Mouse (Mus musculus): ENCODE measurements at regions not wholly inside any gene's neighbourhood (a gene's known extent, or its start where the extent isn't known, plus 50 kb on each side); places are given as distances from the start of the nearest gene placed in this dataset.

DNA sequence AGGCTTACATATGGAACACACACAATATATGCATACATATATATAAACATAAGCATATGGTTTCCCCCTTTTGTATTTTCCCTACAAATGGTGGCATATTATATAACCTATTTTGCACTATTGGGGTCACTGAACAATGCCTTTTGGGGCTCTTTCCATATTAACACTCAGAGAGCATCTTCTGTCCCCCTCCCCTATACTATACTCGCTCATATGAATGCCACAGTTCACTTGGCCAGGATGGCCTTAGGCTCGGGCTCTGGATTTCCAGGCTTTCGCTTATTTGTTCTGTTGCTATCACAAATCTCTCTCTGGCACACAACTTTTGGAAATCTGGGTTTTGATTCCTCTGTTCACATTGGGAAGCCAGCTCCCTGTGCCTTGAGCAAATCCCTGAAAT, 194.5 kb downstream of the Phlda1 start:
- H3K36me3 ChIP-seq (ENCODE audit: control insufficient read depth, insufficient read depth) = no peaks in the 10 kb centered on the region
- H3ac ChIP-seq (ENCODE audit: control insufficient read depth, insufficient read length, low read depth) = no peak overlapping the region
- H3K79me2 ChIP-seq (ENCODE audit: control insufficient read depth, insufficient read depth) = no peaks in the 10 kb centered on the region
- H3K27me3 ChIP-seq (ENCODE audit: control insufficient read depth, insufficient read depth, insufficient read length) = no peaks in the 10 kb centered on the region
- no peak overlapping the region for H3K4me3 ChIP-seq (ENCODE audit: insufficient read depth, poor library complexity, severe bottlenecking)
- H3K79me3 ChIP-seq (ENCODE audit: low read depth) = no peaks in the 10 kb centered on the region
- TF ChIP-seq CTCF (IDR thresholded peaks at IDR 0.05; ENCODE audit: control insufficient read depth, insufficient read depth, insufficient read length) (no peak), FOSL1 (IDR thresholded peaks at IDR 0.05; ENCODE audit: insufficient read depth, low read length, poor library complexity, severe bottlenecking) (no peak), MAX (IDR thresholded peaks at IDR 0.05) (no peak), CEBPB (IDR thresholded peaks at IDR 0.05; ENCODE audit: low read depth) (no peak), MYOG (IDR thresholded peaks at IDR 0.05; ENCODE audit: control insufficient read depth, extremely low read depth, insufficient read length) (no peak), MYOD1 (IDR thresholded peaks at IDR 0.05; ENCODE audit: control insufficient read depth, insufficient read length, low read depth) (no peak), USF1 (IDR thresholded peaks at IDR 0.05; ENCODE audit: low read depth) (no peak)

DNA sequence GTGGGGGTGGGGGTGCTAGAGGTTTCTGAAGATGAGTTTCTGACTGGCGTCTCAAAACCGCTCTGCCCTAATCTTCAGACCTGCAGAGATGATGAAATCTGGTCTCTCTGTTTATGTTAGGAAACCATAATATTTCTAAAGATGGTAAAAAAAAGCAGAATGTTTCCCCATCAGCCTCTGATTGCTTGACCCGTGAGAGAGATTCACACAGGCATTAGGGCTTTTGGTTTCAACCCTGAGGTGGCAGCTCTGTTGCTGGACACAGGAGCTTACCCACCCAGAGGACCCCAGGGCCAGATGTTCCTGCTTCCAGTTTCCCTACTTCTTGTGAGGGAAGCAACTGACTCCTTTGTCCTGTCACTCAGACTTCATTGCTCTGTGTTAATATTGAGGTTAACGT, 195.1 kb downstream of the Phlda1 start:
- H3K36me3 ChIP-seq (ENCODE audit: control insufficient read depth, insufficient read depth) = no peaks in the 10 kb centered on the region
- H3K79me3 ChIP-seq (ENCODE audit: low read depth) = no peaks in the 10 kb centered on the region
- TF ChIP-seq USF1 (IDR thresholded peaks at IDR 0.05; ENCODE audit: low read depth) (no peak), CTCF (IDR thresholded peaks at IDR 0.05; ENCODE audit: control insufficient read depth, insufficient read depth, insufficient read length) (no peak), CEBPB (IDR thresholded peaks at IDR 0.05; ENCODE audit: low read depth) (no peak), FOSL1 (IDR thresholded peaks at IDR 0.05; ENCODE audit: insufficient read depth, low read length, poor library complexity, severe bottlenecking) (no peak)
- H3K4me3 ChIP-seq (ENCODE audit: insufficient read depth, poor library complexity, severe bottlenecking) = no peak overlapping the region
- H3K27me3 ChIP-seq (ENCODE audit: control insufficient read depth, insufficient read depth, insufficient read length) = no peaks in the 10 kb centered on the region
- H3K79me2 ChIP-seq (ENCODE audit: control insufficient read depth, insufficient read depth) = no peaks in the 10 kb centered on the region
- H3ac ChIP-seq (ENCODE audit: control insufficient read depth, insufficient read length, low read depth) = no peak overlapping the region

DNA sequence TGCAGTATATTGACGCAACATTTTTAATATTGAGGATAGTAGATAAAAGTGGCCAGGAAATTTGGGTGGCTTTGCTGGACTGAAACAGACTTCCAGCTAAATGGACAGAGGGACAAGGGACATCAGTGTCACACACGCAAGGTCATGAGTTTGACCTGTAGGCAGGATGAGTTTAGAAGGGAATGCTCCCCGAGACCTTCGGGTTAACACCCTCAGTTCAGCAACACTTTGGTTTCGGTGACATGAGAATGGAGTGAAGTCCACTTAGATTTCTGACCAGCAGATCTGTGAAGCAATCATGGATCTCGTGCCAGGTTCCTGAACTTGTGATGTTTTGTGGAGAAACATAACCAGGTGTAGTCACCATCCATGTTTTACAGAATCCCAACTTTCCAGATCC, 196.3 kb downstream of the Phlda1 start:
- Histone ChIP-seq H3K79me2 (ENCODE audit: control insufficient read depth, insufficient read depth) (no peaks in the 10 kb centered on the region), H3K36me3 (ENCODE audit: control insufficient read depth, insufficient read depth) (no peaks in the 10 kb centered on the region), H3K4me3 (ENCODE audit: insufficient read depth, poor library complexity, severe bottlenecking) (no peak overlapping the region), H3K27me3 (ENCODE audit: control insufficient read depth, insufficient read depth, insufficient read length) (no peaks in the 10 kb centered on the region), H3ac (ENCODE audit: control insufficient read depth, insufficient read length, low read depth) (no peak overlapping the region), H3K79me3 (ENCODE audit: low read depth) (no peaks in the 10 kb centered on the region)
- no peak for TF ChIP-seq CTCF (IDR thresholded peaks at IDR 0.05; ENCODE audit: control insufficient read depth, insufficient read depth, insufficient read length)
- TF ChIP-seq CEBPB (IDR thresholded peaks at IDR 0.05; ENCODE audit: low read depth) = no peak
- no peak for TF ChIP-seq FOSL1 (IDR thresholded peaks at IDR 0.05; ENCODE audit: insufficient read depth, low read length, poor library complexity, severe bottlenecking)
- no peak for TF ChIP-seq MYOG (IDR thresholded peaks at IDR 0.05; ENCODE audit: control insufficient read depth, extremely low read depth, insufficient read length)
- no peak for TF ChIP-seq MYOD1 (IDR thresholded peaks at IDR 0.05; ENCODE audit: control insufficient read depth, insufficient read length, low read depth)
- TF ChIP-seq MAX (IDR thresholded peaks at IDR 0.05) = no peak
- no peak for TF ChIP-seq USF1 (IDR thresholded peaks at IDR 0.05; ENCODE audit: low read depth)

GRCm38 (mm10) chr10:111703447-111703846, 197.4 kb downstream of the Phlda1 start:
- no peak overlapping the region for H3K4me3 ChIP-seq (ENCODE audit: insufficient read depth, poor library complexity, severe bottlenecking)
- TF ChIP-seq CEBPB (IDR thresholded peaks at IDR 0.05; ENCODE audit: low read depth) (no peak), MYOD1 (IDR thresholded peaks at IDR 0.05; ENCODE audit: control insufficient read depth, insufficient read length, low read depth) (no peak), CTCF (IDR thresholded peaks at IDR 0.05; ENCODE audit: control insufficient read depth, insufficient read depth, insufficient read length) (no peak), FOSL1 (IDR thresholded peaks at IDR 0.05; ENCODE audit: insufficient read depth, low read length, poor library complexity, severe bottlenecking) (no peak), MYOG (IDR thresholded peaks at IDR 0.05; ENCODE audit: control insufficient read depth, extremely low read depth, insufficient read length) (no peak), USF1 (IDR thresholded peaks at IDR 0.05; ENCODE audit: low read depth) (no peak)
- H3K79me2 ChIP-seq (ENCODE audit: control insufficient read depth, insufficient read depth) = no peaks in the 10 kb centered on the region
- no peaks in the 10 kb centered on the region for H3K79me3 ChIP-seq (ENCODE audit: low read depth)
- no peak overlapping the region for H3ac ChIP-seq (ENCODE audit: control insufficient read depth, insufficient read length, low read depth)
- no peaks in the 10 kb centered on the region for H3K27me3 ChIP-seq (ENCODE audit: control insufficient read depth, insufficient read depth, insufficient read length)
- H3K36me3 ChIP-seq (ENCODE audit: control insufficient read depth, insufficient read depth) = no peaks in the 10 kb centered on the region

- TF ChIP-seq MYOD1 (IDR thresholded peaks at IDR 0.05; ENCODE audit: control insufficient read depth, insufficient read length, low read depth) = no peak
- TF ChIP-seq FOSL1 (IDR thresholded peaks at IDR 0.05; ENCODE audit: insufficient read depth, low read length, poor library complexity, severe bottlenecking) = no peak
- TF ChIP-seq CEBPB (IDR thresholded peaks at IDR 0.05; ENCODE audit: low read depth) = no peak
- TF ChIP-seq CTCF (IDR thresholded peaks at IDR 0.05; ENCODE audit: control insufficient read depth, insufficient read depth, insufficient read length) = no peak
- no peak for TF ChIP-seq MAX (IDR thresholded peaks at IDR 0.05)
- TF ChIP-seq USF1 (IDR thresholded peaks at IDR 0.05; ENCODE audit: low read depth) = no peak
- no peak for TF ChIP-seq MYOG (IDR thresholded peaks at IDR 0.05; ENCODE audit: control insufficient read depth, extremely low read depth, insufficient read length)
- H3K79me2 ChIP-seq (ENCODE audit: control insufficient read depth, insufficient read depth) = no peaks in the 10 kb centered on the region
- no peaks in the 10 kb centered on the region for H3K27me3 ChIP-seq (ENCODE audit: control insufficient read depth, insufficient read depth, insufficient read length)
- H3ac ChIP-seq (ENCODE audit: control insufficient read depth, insufficient read length, low read depth) = no peak overlapping the region
- H3K4me3 ChIP-seq (ENCODE audit: insufficient read depth, poor library complexity, severe bottlenecking) = no peak overlapping the region
- H3K36me3 ChIP-seq (ENCODE audit: control insufficient read depth, insufficient read depth) = no peaks in the 10 kb centered on the region
- no peaks in the 10 kb centered on the region for H3K79me3 ChIP-seq (ENCODE audit: low read depth)
These were observed 205.5 kb downstream of the Phlda1 start for GRCm38 (mm10) chr10:111711519-111712113.

DNA sequence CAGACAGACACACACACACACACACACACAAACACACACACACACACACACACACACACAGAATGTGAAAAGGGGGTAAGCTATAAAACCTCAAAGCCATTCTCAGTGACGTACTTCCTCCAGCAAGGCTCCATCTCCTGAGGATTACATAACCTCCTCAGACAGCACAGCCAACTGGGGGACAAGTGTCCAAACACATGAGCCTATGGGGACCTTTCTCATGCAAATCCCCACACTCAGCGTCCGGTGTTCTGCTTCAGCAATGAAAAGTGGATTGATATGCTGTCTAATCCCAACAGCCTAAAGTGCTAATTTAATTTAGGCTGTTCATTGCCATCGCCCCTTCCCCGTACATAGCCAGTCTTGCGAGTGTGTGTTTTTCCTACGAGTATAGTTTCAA, 206.9 kb downstream of the Phlda1 start:
- Histone ChIP-seq H3K79me3 (ENCODE audit: low read depth) (no peaks in the 10 kb centered on the region), H3K36me3 (ENCODE audit: control insufficient read depth, insufficient read depth) (no peaks in the 10 kb centered on the region), H3K27me3 (ENCODE audit: control insufficient read depth, insufficient read depth, insufficient read length) (no peaks in the 10 kb centered on the region), H3K4me3 (ENCODE audit: insufficient read depth, poor library complexity, severe bottlenecking) (no peak overlapping the region), H3K79me2 (ENCODE audit: control insufficient read depth, insufficient read depth) (no peaks in the 10 kb centered on the region), H3ac (ENCODE audit: control insufficient read depth, insufficient read length, low read depth) (no peak overlapping the region)
- TF ChIP-seq CTCF (IDR thresholded peaks at IDR 0.05; ENCODE audit: control insufficient read depth, insufficient read depth, insufficient read length) (no peak), FOSL1 (IDR thresholded peaks at IDR 0.05; ENCODE audit: insufficient read depth, low read length, poor library complexity, severe bottlenecking) (no peak), MYOD1 (IDR thresholded peaks at IDR 0.05; ENCODE audit: control insufficient read depth, insufficient read length, low read depth) (no peak), USF1 (IDR thresholded peaks at IDR 0.05; ENCODE audit: low read depth) (no peak), MAX (IDR thresholded peaks at IDR 0.05) (no peak)

Measured in C2C12 (cell line).